Mouse (Mus musculus): ENCODE data around the gene Btbd17. TPM values are rescaled to one million over a fixed set of nuclear protein-coding genes. Genes with fewer than 3 reads are reported as not detected.
A peak's percentile ranks its signal among the peaks of the same experiment; 100 is the strongest.

Btbd17 gene
- polyA plus RNA-seq, 1 experiment from 2014 or later = 0.18 TPM

GRCm38 (mm10) chr11:114820444-114820843 is 24.7 kb upstream of the Btbd17 start:
- Histone ChIP-seq H3K9me3 (replicated peaks) (no peaks in the 10 kb centered on the region), H3K27me3 (replicated peaks) (0 out of 2 replicates have a peak, but pooled peaks cover 2% of the 10 kb centered on the region), H3K4me2 (no peak overlapping the region), H3K4me3 (no peak overlapping the region), H3K27ac (ENCODE audit: poor library complexity, severe bottlenecking) (no peak overlapping the region), H3K9ac (no peak overlapping the region), H3K36me3 (no peaks in the 10 kb centered on the region), H3K4me1 (replicated peaks) (peaks cover 18% of the 10 kb centered on the region)
- 39% methylated on average over 3 of the region's 3 CpGs for WGBS
- no peak for ATAC-seq (ENCODE audit: insufficient number of reproducible peaks, low FRiP score)

- no peaks in the 10 kb centered on the region for H3K9me3 ChIP-seq (replicated peaks)
- ATAC-seq (ENCODE audit: insufficient number of reproducible peaks, low FRiP score) = no peak
- no peak overlapping the region for H3K4me2 ChIP-seq
- no peak overlapping the region for H3K4me3 ChIP-seq
- H3K27me3 ChIP-seq (replicated peaks) = 0 out of 2 replicates have a peak, but pooled peaks cover 2% of the 10 kb centered on the region
- 39% methylated on average over 2 of the region's 2 CpGs for WGBS
- no peak overlapping the region for H3K9ac ChIP-seq
- peaks cover 29% of the 10 kb centered on the region for H3K4me1 ChIP-seq (replicated peaks)
- H3K27ac ChIP-seq (ENCODE audit: poor library complexity, severe bottlenecking) = no peak overlapping the region
- no peaks in the 10 kb centered on the region for H3K36me3 ChIP-seq
These were observed 23.4 kb upstream of the Btbd17 start for GRCm38 (mm10) chr11:114819110-114819509.

- H3K4me1 ChIP-seq (replicated peaks) = peaks cover 22% of the 10 kb centered on the region
- no peak overlapping the region for H3K27ac ChIP-seq (ENCODE audit: poor library complexity, severe bottlenecking)
- no peak overlapping the region for H3K9ac ChIP-seq
- H3K4me2 ChIP-seq = no peak overlapping the region
- H3K27me3 ChIP-seq (replicated peaks) = 0 out of 2 replicates have a peak, but pooled peaks cover 2% of the 10 kb centered on the region
- ATAC-seq (ENCODE audit: insufficient number of reproducible peaks, low FRiP score) = no peak
- 85% methylated on average over 7 of the region's 7 CpGs for whole genome bisulfite sequencing
- no peaks in the 10 kb centered on the region for H3K9me3 ChIP-seq (replicated peaks)
- no peak overlapping the region for H3K4me3 ChIP-seq
- H3K36me3 ChIP-seq = no peaks in the 10 kb centered on the region
These were observed 22.4 kb upstream of the Btbd17 start for GRCm38 (mm10) chr11:114818185-114818584.

GRCm38 (mm10) chr11:114816934-114817333 is 21.2 kb upstream of the Btbd17 start:
- WGBS = 85% methylated on average over 4 of the region's 4 CpGs
- H3K4me2 ChIP-seq = no peak overlapping the region
- H3K36me3 ChIP-seq = no peaks in the 10 kb centered on the region
- H3K9ac ChIP-seq = no peak overlapping the region
- H3K27me3 ChIP-seq (replicated peaks) = 0 out of 2 replicates have a peak, but pooled peaks cover 2% of the 10 kb centered on the region
- no peak for ATAC-seq (ENCODE audit: insufficient number of reproducible peaks, low FRiP score)
- H3K4me1 ChIP-seq (replicated peaks) = peaks cover 18% of the 10 kb centered on the region
- H3K9me3 ChIP-seq (replicated peaks) = no peaks in the 10 kb centered on the region
- H3K4me3 ChIP-seq = no peak overlapping the region
- H3K27ac ChIP-seq (ENCODE audit: poor library complexity, severe bottlenecking) = no peak overlapping the region

GRCm38 (mm10) chr11:114814873-114815592 is 19.3 kb upstream of the Btbd17 start:
- Histone ChIP-seq H3K27me3 (replicated peaks) (0 out of 2 replicates have a peak, but pooled peaks cover 2% of the 10 kb centered on the region), H3K4me3 (no peak overlapping the region), H3K27ac (ENCODE audit: poor library complexity, severe bottlenecking) (peak overlapping the region; percentile 36), H3K9ac (no peak overlapping the region; the same call in 1 of the 2 replicates), H3K36me3 (no peaks in the 10 kb centered on the region), H3K4me1 (replicated peaks) (peaks cover 18% of the 10 kb centered on the region), H3K4me2 (no peak overlapping the region), H3K9me3 (replicated peaks) (no peaks in the 10 kb centered on the region)
- 49% methylated on average over 11 of the region's 11 CpGs for WGBS
- peak; percentile 43; the same call in 1 of the 2 replicates for ATAC-seq (ENCODE audit: insufficient number of reproducible peaks, low FRiP score)

GRCm38 (mm10) chr11:114812731-114813240 is 17.0 kb upstream of the Btbd17 start:
- Histone ChIP-seq H3K27me3 (replicated peaks) (0 out of 2 replicates have a peak, but pooled peaks cover 2% of the 10 kb centered on the region), H3K9ac (0 out of 2 replicates have a peak overlapping the region, but pooled peaks have one; percentile 3), H3K4me3 (no peak overlapping the region), H3K4me2 (no peak overlapping the region), H3K4me1 (replicated peaks) (peaks cover 15% of the 10 kb centered on the region), H3K9me3 (replicated peaks) (no peaks in the 10 kb centered on the region), H3K27ac (ENCODE audit: poor library complexity, severe bottlenecking) (no peak overlapping the region), H3K36me3 (no peaks in the 10 kb centered on the region)
- 15% methylated on average over 6 of the region's 6 CpGs for WGBS
- ATAC-seq (ENCODE audit: insufficient number of reproducible peaks, low FRiP score) = peak; percentile 46; the same call in 1 of the 2 replicates

- H3K4me3 ChIP-seq = no peak overlapping the region
- no peaks in the 10 kb centered on the region for H3K9me3 ChIP-seq (replicated peaks)
- H3K27me3 ChIP-seq (replicated peaks) = no peaks in the 10 kb centered on the region
- no peak overlapping the region for H3K4me2 ChIP-seq
- no peak overlapping the region for H3K27ac ChIP-seq (ENCODE audit: poor library complexity, severe bottlenecking)
- no peaks in the 10 kb centered on the region for H3K36me3 ChIP-seq
- no peak overlapping the region for H3K9ac ChIP-seq
- ATAC-seq (ENCODE audit: insufficient number of reproducible peaks, low FRiP score) = no peak
- 20% methylated on average over 4 of the region's 4 CpGs for WGBS
- peaks cover 18% of the 10 kb centered on the region for H3K4me1 ChIP-seq (replicated peaks)
These were observed 14.6 kb upstream of the Btbd17 start for GRCm38 (mm10) chr11:114810344-114810743.

- no peak overlapping the region for H3K4me2 ChIP-seq
- no peak overlapping the region for H3K4me3 ChIP-seq
- ATAC-seq (ENCODE audit: insufficient number of reproducible peaks, low FRiP score) = no peak
- no peak overlapping the region for H3K9ac ChIP-seq
- peaks cover 8% of the 10 kb centered on the region for H3K4me1 ChIP-seq (replicated peaks)
- no peaks in the 10 kb centered on the region for H3K27me3 ChIP-seq (replicated peaks)
- H3K9me3 ChIP-seq (replicated peaks) = no peaks in the 10 kb centered on the region
- 76% methylated on average over 1 of the region's 1 CpGs for WGBS
- H3K36me3 ChIP-seq = no peaks in the 10 kb centered on the region
- H3K27ac ChIP-seq (ENCODE audit: poor library complexity, severe bottlenecking) = no peak overlapping the region
These were observed 13.6 kb upstream of the Btbd17 start for GRCm38 (mm10) chr11:114809371-114809770.

GRCm38 (mm10) chr11:114807686-114808427 is 12.1 kb upstream of the Btbd17 start:
- WGBS = 33% methylated on average over 14 of the region's 14 CpGs
- Histone ChIP-seq H3K4me3 (no peak overlapping the region), H3K27me3 (replicated peaks) (no peaks in the 10 kb centered on the region), H3K36me3 (no peaks in the 10 kb centered on the region), H3K9ac (no peak overlapping the region), H3K27ac (ENCODE audit: poor library complexity, severe bottlenecking) (no peak overlapping the region), H3K4me1 (replicated peaks) (peaks cover 8% of the 10 kb centered on the region), H3K9me3 (replicated peaks) (no peaks in the 10 kb centered on the region), H3K4me2 (no peak overlapping the region)
- ATAC-seq (ENCODE audit: insufficient number of reproducible peaks, low FRiP score) = no peak

GRCm38 (mm10) chr11:114807025-114807424 is 11.3 kb upstream of the Btbd17 start:
- H3K36me3 ChIP-seq = no peaks in the 10 kb centered on the region
- H3K27ac ChIP-seq (ENCODE audit: poor library complexity, severe bottlenecking) = no peak overlapping the region
- no peak overlapping the region for H3K9ac ChIP-seq
- H3K4me2 ChIP-seq = no peak overlapping the region
- H3K4me3 ChIP-seq = no peak overlapping the region
- H3K27me3 ChIP-seq (replicated peaks) = peaks cover 4% of the 10 kb centered on the region; the same call in 1 of the 2 replicates
- ATAC-seq (ENCODE audit: insufficient number of reproducible peaks, low FRiP score) = no peak
- WGBS = 66% methylated on average over 2 of the region's 2 CpGs
- peaks cover 8% of the 10 kb centered on the region for H3K4me1 ChIP-seq (replicated peaks)
- no peaks in the 10 kb centered on the region for H3K9me3 ChIP-seq (replicated peaks)

GRCm38 (mm10) chr11:114803990-114804389 is 8.2 kb upstream of the Btbd17 start:
- peaks cover 8% of the 10 kb centered on the region; the same call in 1 of the 2 replicates for H3K4me1 ChIP-seq (replicated peaks)
- no peak overlapping the region for H3K27ac ChIP-seq (ENCODE audit: poor library complexity, severe bottlenecking)
- 49% methylated on average over 8 of the region's 8 CpGs for WGBS
- no peak overlapping the region for H3K4me3 ChIP-seq
- H3K36me3 ChIP-seq = no peaks in the 10 kb centered on the region
- no peak overlapping the region for H3K4me2 ChIP-seq
- no peak overlapping the region for H3K9ac ChIP-seq
- ATAC-seq (ENCODE audit: insufficient number of reproducible peaks, low FRiP score) = no peak
- no peaks in the 10 kb centered on the region for H3K9me3 ChIP-seq (replicated peaks)
- H3K27me3 ChIP-seq (replicated peaks) = peaks cover 4% of the 10 kb centered on the region; the same call in 1 of the 2 replicates
